Mouse (Mus musculus) heart, embryonic 10.5 days (tissue): ENCODE results near the gene Cldn19. TPM values are rescaled to one million over a fixed set of nuclear protein-coding genes. Genes with fewer than 3 reads are reported as not detected.
A peak's percentile ranks its signal among the peaks of the same experiment; 100 is the strongest.

Source experiments
- DNase-seq: peaks from one replicate; pipeline ENCODE4 v3.0.0-alpha.2; 2017; ENCODE audit warnings: low spot score
- H3K27ac ChIP-seq: fragments of 300-500 bp; sonication (generic); 2 replicates; pipeline ENCODE4 v1.5.1; 2016; ENCODE audit warnings: mild to moderate bottlenecking
- H3K27me3 ChIP-seq: fragments of 300-500 bp; sonication (generic); 2 replicates; pipeline ENCODE4 v1.6.1; 2016; ENCODE audit warnings: mild to moderate bottlenecking; ENCODE audit not compliant: poor library complexity, insufficient read depth, severe bottlenecking
- H3K36me3 ChIP-seq: fragments of 300-500 bp; sonication (generic); 2 replicates; pipeline ENCODE4 v1.6.1; 2016; ENCODE audit warnings: mild to moderate bottlenecking, moderate library complexity
- H3K4me1 ChIP-seq: fragments of 300-500 bp; sonication (generic); 2 replicates; pipeline ENCODE4 v1.6.1; 2016; ENCODE audit warnings: mild to moderate bottlenecking
- H3K4me3 ChIP-seq: fragments of 300-500 bp; sonication (generic); 2 replicates; pipeline ENCODE4 v1.5.1; 2016; ENCODE audit warnings: mild to moderate bottlenecking, moderate library complexity
- H3K9me3 ChIP-seq: fragments of 300-500 bp; sonication (generic); 2 replicates; pipeline ENCODE4 v1.6.1; 2016; ENCODE audit warnings: mild to moderate bottlenecking, moderate library complexity
- WGBS: fragments of 180-500 bp; shearing (Covaris S2); methylation state at CpG from one replicate; pipeline ENCODE4 v1.1.7; 2016; 5-methylcytosine and 5-hydroxymethylcytosine counted together
- polyA plus RNA-seq: library from polyadenylated mRNA; unstranded; fragments of >200 nt; fragmentation: Nextera tagmentation; extraction: Ambion mirVana; gene quantifications from 2 replicates; pipeline ENCODE4 v1.2.1, GENCODE M21; 2016

Cldn19 gene
- polyA plus RNA-seq, 1 experiment from 2014 or later, result not detected

DNA sequence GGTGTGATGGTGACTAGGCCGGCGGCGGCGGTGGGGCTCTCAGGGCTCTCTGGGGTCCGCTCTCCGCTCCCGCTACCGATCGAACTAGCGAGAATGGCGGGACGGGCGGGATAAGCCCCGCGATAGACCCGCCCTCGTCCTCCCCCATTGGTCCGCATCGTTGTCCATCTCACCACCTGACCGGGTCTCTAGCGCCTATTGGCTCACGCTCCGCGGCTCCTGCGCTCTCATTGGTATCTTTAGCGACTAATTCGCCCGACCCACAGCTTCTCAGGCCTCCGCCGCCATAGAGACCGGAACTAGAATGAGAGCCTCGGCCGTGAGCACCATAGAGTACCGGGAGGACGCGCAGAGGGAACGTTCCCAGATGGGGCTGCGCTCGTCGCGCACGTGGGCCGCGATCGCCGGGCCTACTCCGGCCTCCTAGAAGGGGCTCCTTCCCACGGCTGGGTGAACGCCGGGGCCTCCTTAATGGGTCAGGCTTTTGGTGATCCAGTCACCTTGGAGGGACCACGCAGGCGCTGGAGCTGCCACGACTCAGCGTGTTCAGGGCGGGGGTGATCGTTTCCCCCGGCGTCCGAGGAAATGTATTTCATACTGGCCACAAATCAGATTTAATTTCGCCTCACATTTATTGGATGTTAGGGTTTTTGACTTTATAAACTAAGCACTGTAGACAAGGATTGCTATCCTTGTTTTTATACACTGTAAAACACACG, 39.4 kb downstream of the Cldn19 start, which contains the start of gene Ybx1:
TSS of gene Ybx1 (minus strand) at position 190 of the 719 bp plus-strand sequence.
- WGBS, result under 1% methylated on average over 59 of the region's 61 CpGs
- Histone ChIP-seq H3K27ac (peak within 1 kb of the TSS; percentile 99), H3K9me3 (no peaks in the 10 kb centered on the region), H3K27me3 (no peaks in the 10 kb centered on the region), H3K4me3 (peak within 1 kb of the TSS; percentile 96), H3K36me3 (peaks cover 18% of the 10 kb centered on the region), H3K4me1 (peaks cover 12% of the 10 kb centered on the region)
- DNase-seq, result peak; percentile 100

DNA sequence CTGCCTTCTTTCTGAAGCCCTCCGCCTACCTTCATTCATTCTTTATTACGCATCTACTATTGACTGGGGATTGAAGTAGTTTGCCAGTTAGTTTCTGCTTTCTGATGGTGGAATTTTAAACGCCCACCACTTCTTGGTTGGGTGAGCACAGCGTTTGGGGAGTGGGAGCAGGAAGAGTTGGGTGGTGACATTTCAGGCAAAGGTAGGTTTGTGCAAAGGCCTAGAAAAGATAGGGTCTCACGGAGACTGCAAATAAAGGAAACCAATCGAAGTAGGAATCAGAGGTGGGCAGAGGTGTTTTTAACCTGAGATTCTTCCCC, 39.9 kb downstream of the Cldn19 start:
- Histone ChIP-seq H3K4me3 (peak overlapping the region; percentile 96), H3K27me3 (no peaks in the 10 kb centered on the region), H3K27ac (peak overlapping the region; percentile 99), H3K9me3 (no peaks in the 10 kb centered on the region), H3K36me3 (peaks cover 18% of the 10 kb centered on the region), H3K4me1 (peaks cover 12% of the 10 kb centered on the region)
- 13% methylated on average over 6 of the region's 6 CpGs for WGBS
- DNase-seq, result no peak

DNA sequence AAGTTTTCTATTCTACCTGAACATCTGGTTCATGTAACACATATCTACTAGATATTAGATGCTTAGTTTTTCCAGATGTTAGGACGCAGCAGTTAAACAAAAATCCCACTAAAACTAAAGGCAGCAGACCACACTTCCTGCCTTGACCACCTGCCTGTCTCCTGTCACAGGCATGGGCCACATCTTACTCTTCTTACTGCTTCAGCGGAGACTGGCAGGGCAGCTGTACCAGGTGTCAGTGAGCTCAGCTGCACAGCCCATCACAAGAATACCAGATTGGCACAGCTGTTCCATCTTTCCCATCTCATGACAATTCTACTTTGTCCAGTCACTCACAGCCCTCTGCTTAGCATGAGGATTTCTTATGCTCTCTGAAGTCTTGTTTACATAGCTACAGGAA, 42.1 kb downstream of the Cldn19 start:
- Histone ChIP-seq H3K9me3 (no peaks in the 10 kb centered on the region), H3K27ac (no peak overlapping the region), H3K36me3 (no peaks in the 10 kb centered on the region), H3K4me3 (no peak overlapping the region), H3K4me1 (peaks cover 9% of the 10 kb centered on the region), H3K27me3 (no peaks in the 10 kb centered on the region)
- no peak for DNase-seq
- 80% methylated on average over 2 of the region's 2 CpGs for WGBS

DNA sequence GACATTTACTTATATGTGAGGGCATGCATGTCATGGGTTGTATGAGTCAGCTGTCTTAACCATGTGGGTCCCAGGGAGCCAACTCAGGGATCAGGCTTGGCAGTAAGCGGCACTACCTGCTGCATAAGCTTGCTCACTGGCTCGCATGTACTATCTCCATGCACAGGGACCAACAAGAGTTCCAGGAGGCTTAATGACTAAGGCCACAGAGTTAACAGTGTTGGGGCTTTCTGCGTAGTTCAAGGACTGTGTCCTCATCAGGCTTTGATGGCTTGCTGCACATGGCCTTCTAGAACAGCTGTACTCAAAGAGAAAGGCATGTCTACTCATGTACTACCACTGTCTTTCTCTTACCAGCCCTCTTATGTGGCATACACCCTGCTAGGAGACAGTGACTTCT, 45.5 kb downstream of the Cldn19 start:
- no peaks in the 10 kb centered on the region for H3K9me3 ChIP-seq
- no peak for DNase-seq

DNA sequence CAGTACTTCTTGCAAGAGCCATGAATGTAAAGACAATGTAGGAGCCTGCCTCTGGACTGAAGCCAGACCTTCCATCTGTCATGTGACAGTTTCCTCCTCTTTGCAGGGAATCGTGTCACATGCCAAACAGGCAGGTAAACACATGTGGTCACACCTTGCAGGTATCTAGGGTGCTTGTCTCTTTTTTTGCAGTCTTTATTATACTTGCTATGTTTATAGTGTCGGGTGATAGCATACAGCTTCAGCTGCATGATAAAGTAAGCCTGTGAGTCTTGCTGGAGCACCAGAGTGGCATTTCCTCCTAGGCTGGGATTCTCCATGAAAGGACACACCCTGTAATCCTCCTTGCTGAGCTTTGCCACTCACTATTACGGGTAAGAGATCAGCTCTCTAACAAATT, 46.6 kb downstream of the Cldn19 start:
- H3K27me3 ChIP-seq, result no peaks in the 10 kb centered on the region
- no peaks in the 10 kb centered on the region for H3K9me3 ChIP-seq
- 79% methylated on average over 3 of the region's 3 CpGs for WGBS
- H3K27ac ChIP-seq, result no peak overlapping the region
- H3K36me3 ChIP-seq, result peaks cover 12% of the 10 kb centered on the region
- no peaks in the 10 kb centered on the region for H3K4me1 ChIP-seq
- DNase-seq, result no peak
- no peak overlapping the region for H3K4me3 ChIP-seq

More for the DNA sequence above, 45.5 kb downstream of the Cldn19 start:
- Histone ChIP-seq H3K4me3 (no peak overlapping the region), H3K27me3 (no peaks in the 10 kb centered on the region), H3K27ac (no peak overlapping the region), H3K36me3 (peaks cover 4% of the 10 kb centered on the region; the same call in 1 of the 2 replicates), H3K4me1 (peaks cover under 1% of the 10 kb centered on the region; the same call in 1 of the 2 replicates)
- WGBS, result 89% methylated on average over 3 of the region's 3 CpGs

DNA sequence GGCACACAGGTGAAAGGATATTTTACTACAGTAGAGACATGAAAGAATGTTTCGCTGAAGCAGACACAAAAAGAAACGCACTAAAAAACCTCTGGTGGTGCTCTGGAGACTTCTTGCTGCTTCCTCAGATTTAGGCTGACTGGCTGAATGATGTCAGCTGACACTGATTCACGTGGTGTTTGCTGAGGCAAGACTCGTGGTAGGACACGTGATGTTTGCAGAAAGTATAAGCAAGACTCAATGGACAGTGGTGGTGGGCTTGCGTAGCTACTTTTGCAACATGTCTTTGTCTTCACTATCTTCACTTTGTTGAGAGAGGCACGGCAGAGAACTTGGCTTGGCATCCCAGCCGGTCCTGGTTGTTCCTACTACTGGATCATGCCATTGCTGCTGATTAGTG, 48.1 kb downstream of the Cldn19 start:
- peaks cover 27% of the 10 kb centered on the region for H3K36me3 ChIP-seq
- 92% methylated on average over 8 of the region's 8 CpGs for WGBS

DNA sequence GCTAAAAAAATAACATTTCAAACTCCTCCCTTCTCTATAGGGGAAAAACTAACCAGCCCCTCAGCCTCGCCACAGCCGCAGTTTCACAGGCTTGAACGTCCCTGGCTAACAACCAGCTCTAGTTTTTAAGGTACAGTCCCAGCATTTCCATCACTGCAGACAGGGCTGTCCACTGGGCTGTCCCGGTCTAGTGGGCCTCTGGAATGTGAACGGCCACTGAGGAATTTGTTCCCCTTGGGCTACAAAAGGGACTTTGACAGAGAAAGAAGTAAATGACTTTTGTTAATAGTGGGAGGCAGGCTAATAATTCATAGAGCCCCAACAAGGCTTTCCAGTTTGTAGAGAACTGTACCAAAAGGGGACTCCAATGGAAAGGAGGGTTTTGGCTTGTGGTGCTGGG, 50.2 kb downstream of the Cldn19 start:
- 82% methylated on average over 5 of the region's 5 CpGs for WGBS
- DNase-seq, result no peak
- Histone ChIP-seq H3K27me3 (no peaks in the 10 kb centered on the region), H3K4me3 (no peak overlapping the region), H3K9me3 (no peaks in the 10 kb centered on the region), H3K4me1 (no peaks in the 10 kb centered on the region), H3K27ac (no peak overlapping the region), H3K36me3 (peaks cover 43% of the 10 kb centered on the region)

More for the DNA sequence above, 48.1 kb downstream of the Cldn19 start:
- Histone ChIP-seq H3K4me3 (no peak overlapping the region), H3K27me3 (no peaks in the 10 kb centered on the region), H3K27ac (no peak overlapping the region), H3K4me1 (no peaks in the 10 kb centered on the region), H3K9me3 (no peaks in the 10 kb centered on the region)
- no peak for DNase-seq

Other genes starting within 250 kb of the Cldn19 start
- 549 and 607 TPM in 2 replicates for gene Slc2a1, start 146.7 kb upstream of the Cldn19 start, polyA plus RNA-seq
- gene Zfp691, start 81.2 kb upstream of the Cldn19 start, polyA plus RNA-seq, result 8.1 and 10.0 TPM in 2 replicates
- 26.6 and 31.9 TPM in 2 replicates for gene Ermap, start 65.4 kb upstream of the Cldn19 start, polyA plus RNA-seq
- gene Svbp, start 60.1 kb upstream of the Cldn19 start, polyA plus RNA-seq, result 126 and 154 TPM in 2 replicates
- not detected in 2 replicates for gene Tmem269, start 37.2 kb upstream of the Cldn19 start, polyA plus RNA-seq
- gene AU022252, start 22.7 kb upstream of the Cldn19 start, polyA plus RNA-seq, result 35.8 and 44.0 TPM in 2 replicates
- 29.1 and 29.6 TPM in 2 replicates for gene P3h1, start 22.5 kb upstream of the Cldn19 start, polyA plus RNA-seq
- 712 and 1,091 TPM in 2 replicates for gene Ybx1, start 39.2 kb downstream of the Cldn19 start, polyA plus RNA-seq
- gene Ppih, start 65.1 kb downstream of the Cldn19 start, polyA plus RNA-seq, result 70.6 and 98.8 TPM in 2 replicates
- gene Ccdc30, start 160.1 kb downstream of the Cldn19 start, polyA plus RNA-seq, result 3.1 and 3.6 TPM in 2 replicates
- gene Ppcs, start 167.0 kb downstream of the Cldn19 start, polyA plus RNA-seq, result 30.4 and 33.5 TPM in 2 replicates
- gene Zmynd12, start 167.4 kb downstream of the Cldn19 start, polyA plus RNA-seq, result 0.15 and 0.34 TPM in 2 replicates
- 4.4 and 8.2 TPM in 2 replicates for gene Rimkla, start 237.2 kb downstream of the Cldn19 start, polyA plus RNA-seq